Mouse (Mus musculus): Measurements from ENCODE around the gene Runx2.

- TF ChIP-seq POLR2A (IDR thresholded peaks at IDR 0.05; ENCODE audit: low read depth, low read length) (no peak), CTCF (IDR thresholded peaks at IDR 0.05; ENCODE audit: borderline replicate concordance, insufficient read depth, low read length) (no peak)
Observed at GRCm38 (mm10) chr17:44538921-44539320, 275.7 kb downstream of the Runx2 start.

Data from embryonic fibroblast, embryonic 13.5 days (primary cell).